Mouse (Mus musculus): Measurements from ENCODE around the gene Dnal1. TPM values are rescaled to one million over a fixed set of nuclear protein-coding genes. Genes with fewer than 3 reads are reported as not detected.

The Dnal1 gene
- total RNA-seq, 2 experiments from 2014 or later = 0.08 TPM; not detected in 1

DNA sequence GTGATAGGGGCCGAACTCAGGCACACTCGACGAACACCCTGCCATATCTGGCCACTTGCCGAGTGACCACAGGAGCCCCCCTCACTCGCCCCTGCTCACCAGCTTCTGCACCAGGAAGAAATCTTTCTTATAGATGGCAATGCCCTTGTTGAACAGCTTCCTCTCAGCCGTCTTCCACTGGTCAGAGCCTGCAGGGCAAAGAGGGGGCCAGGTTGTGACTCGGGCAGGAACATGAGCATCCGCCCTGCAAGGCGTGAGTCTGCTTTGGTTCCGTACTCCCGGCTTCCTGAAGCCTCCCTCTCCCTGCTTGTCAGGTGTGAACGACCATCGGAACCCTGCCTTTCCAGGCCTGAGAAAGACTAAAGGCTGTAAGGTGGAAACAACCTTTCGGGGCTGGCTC lies 44.0 kb downstream of the Dnal1 start:
- no peak for ATAC-seq (replicated peaks; ENCODE audit: low FRiP score, poor library complexity, severe bottlenecking)

DNA sequence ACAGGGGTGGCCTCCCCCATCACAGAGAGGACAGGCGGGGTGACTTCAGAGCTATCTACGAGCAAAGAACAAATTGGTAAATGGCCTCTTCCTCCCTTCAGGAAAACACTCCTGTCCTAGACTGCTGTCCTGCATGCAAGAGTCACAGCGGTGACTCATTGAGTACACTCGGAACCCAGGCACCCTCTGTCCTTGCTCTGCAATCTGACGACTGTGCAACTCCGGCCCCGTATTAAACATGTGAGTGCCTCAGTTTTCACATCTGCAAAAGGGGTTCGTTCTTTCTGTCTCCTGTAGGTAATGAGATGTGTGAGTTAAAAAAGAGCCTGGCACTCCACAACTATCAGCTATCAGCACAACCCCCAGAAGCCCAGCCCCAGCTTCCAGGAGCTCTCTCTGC lies 46.3 kb downstream of the Dnal1 start:
- ATAC-seq (replicated peaks; ENCODE audit: low FRiP score, poor library complexity, severe bottlenecking) = no peak

DNA sequence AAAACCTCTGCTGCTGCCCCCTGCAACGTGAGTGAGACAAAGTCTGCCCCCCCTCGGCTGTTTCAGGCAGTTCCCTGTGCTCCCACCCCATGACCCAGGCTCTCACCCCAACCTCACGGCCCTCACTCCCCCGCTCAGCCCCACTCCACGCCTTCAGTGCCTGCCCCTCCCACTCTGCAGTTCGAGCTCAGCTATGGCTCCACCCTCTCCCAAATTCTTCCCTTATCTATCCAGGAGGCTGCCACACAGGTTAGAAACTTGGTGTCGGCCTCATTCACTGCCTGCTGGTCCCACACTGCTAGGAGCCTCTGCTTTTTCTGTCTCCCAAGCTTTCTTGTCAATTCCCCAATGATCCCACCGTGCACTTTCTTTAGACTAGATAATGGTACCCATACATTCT lies 47.0 kb downstream of the Dnal1 start:
- peak; percentile 71 for ATAC-seq (replicated peaks; ENCODE audit: low FRiP score, poor library complexity, severe bottlenecking)

DNA sequence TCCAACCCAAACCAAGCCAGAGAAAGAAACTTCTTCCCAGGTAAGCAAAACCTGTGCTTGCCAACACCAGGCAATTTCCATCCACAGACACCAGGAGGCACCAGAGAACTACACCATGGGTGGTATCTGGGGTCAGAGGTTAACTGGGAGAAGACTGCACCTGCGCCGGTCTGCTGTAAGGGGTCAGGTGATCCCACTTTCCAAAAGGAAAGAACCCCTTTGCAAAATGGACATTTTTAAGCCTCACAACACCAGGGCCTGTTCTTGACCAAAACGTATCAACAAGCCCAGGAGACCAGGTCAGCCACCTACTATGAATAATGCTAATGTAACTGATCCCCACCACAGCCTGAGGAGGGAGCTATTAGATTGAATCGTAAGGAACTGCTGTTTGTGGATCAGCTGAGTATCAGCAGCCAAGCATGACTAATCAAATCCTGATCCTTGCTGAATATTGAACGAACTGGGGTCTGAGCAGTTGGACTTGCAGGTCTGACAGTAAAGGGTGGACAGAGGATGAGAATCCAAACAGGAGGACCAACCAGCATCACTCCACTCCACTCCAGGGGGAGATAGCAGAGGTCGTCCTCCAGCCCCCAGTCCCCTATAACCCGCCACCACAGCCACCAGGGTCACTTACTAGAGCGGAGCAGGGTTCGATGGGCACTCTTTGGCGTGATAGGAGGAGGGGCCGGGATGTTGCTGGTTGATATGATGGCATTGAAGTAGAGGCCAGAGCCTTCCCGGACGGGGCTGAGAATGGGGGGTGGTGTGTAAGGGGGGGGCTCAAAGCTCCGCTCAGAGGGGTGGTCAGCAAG lies 47.7 kb downstream of the Dnal1 start:
- ATAC-seq (replicated peaks; ENCODE audit: low FRiP score, poor library complexity, severe bottlenecking) = peak; percentile 76

DNA sequence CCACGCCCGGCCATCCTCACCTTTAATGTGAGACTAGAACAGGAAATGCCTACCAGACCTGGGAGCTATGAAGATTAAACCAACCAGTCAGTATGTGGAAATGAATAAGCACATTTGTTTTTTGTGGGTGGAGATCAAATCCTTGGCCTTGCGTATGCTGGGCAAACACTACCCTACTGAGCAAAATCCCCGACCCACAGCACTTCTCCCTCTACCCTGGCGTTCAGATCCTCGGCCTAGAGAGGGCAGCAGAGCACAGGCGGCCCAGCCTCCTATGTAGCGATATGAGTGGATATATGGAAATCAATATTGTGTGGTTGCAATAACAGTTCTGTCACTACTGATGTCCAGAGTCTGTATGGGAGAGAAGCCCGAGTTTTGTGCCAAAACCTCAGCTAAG lies 49.0 kb downstream of the Dnal1 start:
- ATAC-seq (replicated peaks; ENCODE audit: low FRiP score, poor library complexity, severe bottlenecking) = peak; percentile 60

DNA sequence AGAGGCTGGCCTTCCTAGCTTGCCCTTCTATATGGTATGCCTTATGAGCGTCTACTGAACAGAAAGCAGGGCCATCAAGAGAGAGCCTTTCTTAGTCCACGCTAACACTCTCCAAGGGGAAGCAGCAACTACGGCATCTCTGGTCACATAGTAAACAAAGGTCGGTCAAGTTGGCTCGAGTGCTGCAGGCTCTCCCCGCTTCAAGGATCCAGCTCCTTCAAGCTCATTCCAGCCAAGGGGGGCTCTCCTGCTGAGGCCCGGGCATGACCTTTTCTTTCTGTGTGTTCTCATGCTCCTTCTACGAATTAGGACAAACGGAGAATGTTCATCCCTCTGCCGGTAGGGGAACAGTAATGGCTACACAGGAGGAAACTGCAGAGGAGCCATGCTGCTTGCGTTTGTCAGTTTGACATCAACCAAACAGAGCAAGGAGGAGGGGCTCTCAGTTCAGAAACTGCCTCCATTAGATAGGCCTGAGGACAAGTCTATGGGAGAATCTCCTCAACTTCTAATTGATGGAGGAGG lies 49.5 kb downstream of the Dnal1 start:
- 0 out of 2 replicates have a peak, but pooled peaks have one; percentile 2 for ATAC-seq (replicated peaks; ENCODE audit: low FRiP score, poor library complexity, severe bottlenecking)

DNA sequence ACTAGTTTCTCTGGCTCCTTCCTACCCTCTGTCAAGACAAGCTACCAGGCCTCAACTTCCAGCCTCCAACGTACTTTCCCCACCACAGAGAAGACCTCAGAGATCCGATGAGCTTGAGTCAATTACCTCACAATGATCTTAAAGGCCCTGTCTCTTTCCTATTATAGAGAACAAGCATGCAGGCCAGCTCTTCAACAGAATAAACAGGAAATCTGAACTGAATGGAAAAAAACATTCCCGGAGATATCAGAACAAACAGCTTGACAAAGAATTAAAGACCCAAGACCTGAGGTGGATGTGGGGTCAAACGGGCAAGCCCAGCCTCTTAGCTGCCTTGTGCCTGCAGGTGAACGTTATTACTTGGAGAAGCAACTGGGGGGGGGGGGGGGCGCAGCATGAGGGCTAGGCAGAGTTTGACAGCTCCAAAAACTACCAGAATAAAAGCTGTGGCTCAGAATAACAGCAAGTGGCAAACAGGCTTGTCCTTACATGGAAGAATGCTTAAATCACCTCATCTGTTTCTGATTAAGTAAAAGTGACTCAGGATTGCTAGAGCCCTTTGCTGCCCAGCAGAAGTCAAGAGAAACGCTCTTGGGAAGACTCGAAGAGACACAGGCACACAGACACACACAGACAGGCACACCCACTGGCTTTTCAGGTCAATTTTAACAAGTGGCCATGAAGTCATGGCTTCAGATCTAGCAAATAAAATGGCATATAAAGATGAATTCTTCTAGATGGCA lies 51.6 kb downstream of the Dnal1 start:
- no peak for ATAC-seq (replicated peaks; ENCODE audit: low FRiP score, poor library complexity, severe bottlenecking)

DNA sequence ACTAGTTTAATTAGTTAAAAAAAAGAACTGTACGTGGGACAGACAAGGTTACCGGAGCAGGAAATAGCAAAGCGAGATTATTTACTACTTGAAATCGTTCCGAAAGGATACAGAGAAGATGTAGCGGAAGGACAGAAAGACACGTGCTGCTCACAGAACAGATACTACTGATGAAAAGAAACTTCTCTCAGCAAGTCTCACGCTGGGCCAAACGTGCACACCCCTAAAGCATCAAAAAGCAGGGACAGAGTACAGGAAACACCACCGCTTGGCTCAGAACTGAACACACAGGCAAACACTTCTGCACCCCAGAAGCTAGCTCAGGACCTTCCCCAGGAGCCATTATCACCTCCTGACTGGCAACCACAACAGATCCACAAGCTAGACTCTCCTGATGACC lies 56.4 kb downstream of the Dnal1 start:
- no peak for ATAC-seq (replicated peaks; ENCODE audit: low FRiP score, poor library complexity, severe bottlenecking)

DNA sequence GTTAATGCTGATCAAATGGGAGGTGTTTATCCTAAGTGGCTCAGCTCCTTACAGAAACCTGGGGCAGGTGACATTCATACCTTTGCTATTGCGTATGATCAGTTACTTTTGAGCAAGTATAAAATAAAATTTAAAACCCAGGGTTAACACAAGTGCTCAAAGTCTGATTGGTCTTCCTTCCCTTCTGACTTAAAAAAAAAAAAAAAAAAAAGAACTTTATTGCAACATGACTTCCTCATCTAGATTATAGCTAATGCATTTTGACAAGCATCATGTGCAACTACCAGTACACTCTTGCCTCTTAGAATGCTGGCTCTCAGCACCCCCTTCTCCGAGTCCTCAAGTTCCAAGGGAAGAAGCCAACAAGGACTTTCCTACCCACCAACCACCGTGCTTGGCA lies 58.0 kb downstream of the Dnal1 start:
- ATAC-seq (replicated peaks; ENCODE audit: low FRiP score, poor library complexity, severe bottlenecking) = no peak

DNA sequence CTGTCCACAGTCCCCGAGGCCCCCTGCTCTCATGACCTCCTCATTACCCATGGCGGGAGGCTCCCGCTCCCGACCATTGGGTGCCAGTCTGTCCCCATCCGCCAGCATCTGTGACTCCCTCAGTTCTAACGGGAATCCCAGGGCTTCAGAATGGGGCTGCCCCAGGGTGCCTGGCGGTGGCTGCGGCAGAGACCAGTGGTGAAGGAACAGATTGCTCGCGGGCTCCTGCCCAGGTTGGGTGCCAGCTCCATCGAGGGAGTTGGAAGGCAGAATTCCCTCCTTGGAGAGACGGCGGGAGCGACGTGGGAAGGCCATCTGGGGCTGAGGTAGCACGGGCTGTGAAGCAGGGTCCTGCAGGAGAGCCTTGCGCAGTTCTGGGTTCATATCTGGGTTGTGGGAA lies 58.7 kb downstream of the Dnal1 start:
- ATAC-seq (replicated peaks; ENCODE audit: low FRiP score, poor library complexity, severe bottlenecking) = no peak

DNA sequence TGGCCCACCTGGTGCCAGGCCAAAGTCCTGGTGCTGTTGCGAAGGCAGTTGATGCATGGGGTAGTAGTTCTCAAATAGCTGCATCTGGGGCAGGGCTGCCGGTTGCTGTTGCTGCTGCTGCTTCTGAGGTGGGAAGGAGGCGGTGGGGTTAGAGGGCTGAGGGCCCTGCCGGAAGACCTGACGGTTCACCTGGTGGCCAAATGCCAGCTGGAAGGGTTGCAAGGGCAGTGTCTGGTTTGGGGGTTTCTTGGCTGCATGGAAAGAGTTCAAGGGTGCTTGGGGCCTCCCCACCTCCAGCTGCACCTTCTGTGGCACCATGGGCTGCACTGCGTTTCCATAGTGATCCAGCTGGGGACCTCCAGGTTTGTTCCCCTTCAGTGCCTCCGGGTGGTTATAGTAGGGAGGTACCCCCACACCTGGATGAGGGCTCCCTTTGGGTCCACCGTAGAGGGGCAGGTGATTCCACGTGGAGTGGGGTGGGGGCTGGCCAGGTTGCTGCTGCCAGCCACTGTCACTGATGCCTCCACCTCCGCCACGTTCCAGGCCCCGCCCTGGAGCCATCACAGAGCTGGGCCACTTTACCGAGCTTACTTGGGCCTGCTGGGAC lies 59.2 kb downstream of the Dnal1 start:
- no peak for ATAC-seq (replicated peaks; ENCODE audit: low FRiP score, poor library complexity, severe bottlenecking)

DNA sequence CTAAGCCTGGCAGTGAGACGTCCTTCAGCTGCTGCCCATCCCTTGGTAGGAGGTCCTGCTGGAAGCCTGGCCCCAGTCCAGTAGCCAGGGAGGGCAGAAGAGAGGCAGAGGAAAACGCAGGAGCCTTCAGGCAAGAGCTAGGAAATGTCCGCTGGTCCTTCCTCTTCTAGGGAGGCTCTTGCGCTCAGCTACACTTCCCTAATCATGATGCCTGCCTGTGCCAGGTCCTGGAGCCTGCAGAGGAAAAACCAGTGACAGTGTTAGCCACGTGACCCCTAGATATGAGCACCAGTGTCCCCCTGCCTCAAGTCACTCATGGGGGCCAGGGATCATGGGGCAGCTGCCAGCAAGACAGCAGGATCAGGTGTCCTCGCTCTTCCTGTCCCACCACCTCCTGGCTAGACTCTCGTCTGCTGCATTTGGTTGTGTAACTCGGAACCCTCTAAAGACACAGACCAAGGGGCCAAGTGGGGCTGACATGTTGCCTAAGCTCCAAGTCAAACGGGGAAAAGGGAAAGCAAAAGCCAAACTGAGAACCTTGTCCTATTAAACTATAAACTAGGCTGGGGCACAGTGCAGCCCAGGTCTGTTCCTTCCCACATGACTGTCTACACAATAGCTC lies 60.1 kb downstream of the Dnal1 start:
- ATAC-seq (replicated peaks; ENCODE audit: low FRiP score, poor library complexity, severe bottlenecking) = no peak

DNA sequence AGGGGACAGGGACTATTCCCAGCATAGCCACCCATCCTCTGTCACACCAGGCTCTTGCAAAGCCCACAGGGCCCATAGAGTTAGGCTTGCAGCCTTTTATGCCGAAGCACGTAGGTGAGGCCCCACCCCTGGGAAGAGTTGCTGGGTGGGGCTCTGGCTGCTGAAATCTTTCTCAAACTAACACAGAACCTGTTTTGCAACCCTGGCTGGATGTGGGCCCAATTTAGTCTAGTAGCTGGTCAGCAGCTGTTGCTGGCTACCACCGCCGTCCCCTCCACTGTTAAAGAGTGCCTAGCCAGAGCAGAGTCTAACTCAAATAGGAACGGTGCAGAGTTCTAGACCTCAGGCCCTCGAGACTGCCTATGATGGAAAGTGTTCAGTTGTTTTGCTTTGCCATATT lies 60.7 kb downstream of the Dnal1 start:
- peak; percentile 43 for ATAC-seq (replicated peaks; ENCODE audit: low FRiP score, poor library complexity, severe bottlenecking)

DNA sequence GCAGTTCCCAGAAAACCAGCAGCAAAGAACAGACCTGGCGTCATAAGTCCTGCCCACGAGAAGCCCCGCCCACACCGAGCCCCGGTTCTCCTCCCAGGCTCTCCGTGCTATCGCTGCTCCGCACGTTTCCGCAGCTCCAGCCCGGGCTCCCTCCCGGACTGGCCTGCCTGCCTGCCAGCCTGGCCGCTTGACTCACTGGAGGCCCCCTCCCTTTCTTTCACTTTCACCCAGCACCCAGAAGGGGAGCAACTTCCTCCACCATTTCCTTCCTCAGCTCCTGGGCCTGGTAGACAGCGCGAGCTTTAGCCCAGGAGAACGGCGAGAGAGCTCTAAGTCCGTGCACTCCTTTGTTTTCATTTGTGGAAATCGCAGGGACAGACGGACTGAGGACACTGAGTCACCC lies 61.5 kb downstream of the Dnal1 start:
- ATAC-seq (replicated peaks; ENCODE audit: low FRiP score, poor library complexity, severe bottlenecking) = peak; percentile 85

DNA sequence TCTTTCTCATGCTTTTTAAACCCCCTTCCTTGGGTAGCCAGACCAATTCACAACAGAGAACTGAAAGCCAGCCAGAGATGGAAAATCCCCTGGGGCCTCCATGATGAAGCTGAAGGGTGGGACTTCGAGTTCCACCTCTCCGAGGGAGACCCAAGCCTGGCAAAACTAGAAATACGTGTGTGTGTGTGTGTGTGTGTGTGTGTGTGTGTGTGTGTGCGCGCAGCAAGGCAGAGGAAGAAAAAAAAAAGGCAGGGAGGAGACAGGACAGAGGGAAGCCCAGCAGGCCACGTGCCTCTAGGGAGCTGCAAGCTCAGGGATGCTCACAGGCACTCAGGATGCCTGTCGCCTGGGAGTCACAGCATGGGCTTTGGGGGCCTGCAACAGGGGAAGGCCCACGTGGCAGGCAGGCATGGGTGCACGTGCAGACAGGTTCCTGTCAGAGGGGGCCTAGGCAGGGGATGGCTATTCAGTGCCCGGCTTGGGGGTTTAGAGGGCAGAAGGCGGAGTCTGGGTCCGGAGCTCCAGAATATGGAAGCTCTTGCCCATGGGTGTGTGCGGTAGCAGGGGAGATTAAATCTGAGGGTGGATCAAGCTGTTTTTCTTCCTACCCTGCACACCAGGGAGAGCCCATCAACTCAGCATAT lies 62.1 kb downstream of the Dnal1 start:
- ATAC-seq (replicated peaks; ENCODE audit: low FRiP score, poor library complexity, severe bottlenecking) = peak; percentile 36

DNA sequence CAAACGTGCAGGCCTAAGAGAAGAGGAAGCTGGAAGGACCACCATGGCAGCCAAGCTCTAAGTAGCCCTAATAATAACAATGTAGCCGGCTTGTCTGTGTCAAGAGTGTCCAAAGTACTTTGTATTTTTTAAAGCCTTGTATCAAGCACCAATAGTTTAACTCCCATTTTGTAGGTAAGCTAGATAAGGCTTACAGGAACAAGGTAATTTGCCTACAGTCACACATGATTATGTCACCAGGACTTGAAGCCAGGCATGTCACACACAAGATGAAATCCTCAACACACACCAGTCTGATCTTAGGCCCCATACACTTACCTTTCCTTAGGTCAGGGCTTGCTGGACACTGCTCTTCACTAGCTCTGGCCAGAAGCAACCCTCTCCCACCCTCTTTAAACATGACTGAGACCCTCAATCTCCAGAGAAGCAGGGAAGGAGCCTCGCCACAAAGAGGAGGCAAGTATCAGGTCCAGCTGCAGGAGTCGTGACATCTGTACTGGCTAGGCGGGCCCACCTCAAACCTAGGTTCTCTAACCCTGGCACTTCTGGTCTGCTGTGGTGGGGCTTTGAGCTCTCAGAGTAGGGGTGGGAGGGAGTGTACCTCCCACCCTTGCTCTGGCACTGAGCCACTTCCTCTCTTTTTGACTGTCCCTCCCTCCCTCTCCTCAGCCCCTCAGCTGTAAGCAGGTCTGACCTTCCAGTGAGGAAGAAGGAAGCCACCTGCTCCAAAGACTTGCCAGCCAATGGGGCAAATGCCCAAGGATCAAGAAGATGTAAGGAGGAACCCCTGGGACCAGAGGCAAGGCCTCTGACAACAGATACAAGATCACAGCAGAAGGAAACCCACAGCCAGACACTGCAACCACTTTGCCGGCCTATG lies 63.0 kb downstream of the Dnal1 start:
- no peak for ATAC-seq (replicated peaks; ENCODE audit: low FRiP score, poor library complexity, severe bottlenecking)

DNA sequence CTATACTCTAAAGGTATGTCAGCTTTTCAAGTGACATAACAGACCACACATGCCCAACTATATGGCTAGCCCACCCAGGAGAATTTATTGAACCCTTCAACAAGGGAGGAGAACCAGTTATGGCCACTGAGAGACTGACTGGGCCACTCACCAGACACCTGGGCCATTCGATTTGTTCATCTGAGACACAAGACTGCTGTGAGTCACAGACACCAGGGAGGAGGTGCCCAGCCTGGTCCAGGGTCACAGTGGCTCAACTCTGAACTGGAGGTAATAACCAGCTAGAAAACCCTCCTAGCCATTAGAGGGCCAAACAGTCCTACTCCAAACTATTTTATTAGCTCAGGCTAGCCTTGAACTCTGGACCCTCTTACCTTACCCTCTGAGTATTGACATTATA lies 63.9 kb downstream of the Dnal1 start:
- ATAC-seq (replicated peaks; ENCODE audit: low FRiP score, poor library complexity, severe bottlenecking) = no peak

DNA sequence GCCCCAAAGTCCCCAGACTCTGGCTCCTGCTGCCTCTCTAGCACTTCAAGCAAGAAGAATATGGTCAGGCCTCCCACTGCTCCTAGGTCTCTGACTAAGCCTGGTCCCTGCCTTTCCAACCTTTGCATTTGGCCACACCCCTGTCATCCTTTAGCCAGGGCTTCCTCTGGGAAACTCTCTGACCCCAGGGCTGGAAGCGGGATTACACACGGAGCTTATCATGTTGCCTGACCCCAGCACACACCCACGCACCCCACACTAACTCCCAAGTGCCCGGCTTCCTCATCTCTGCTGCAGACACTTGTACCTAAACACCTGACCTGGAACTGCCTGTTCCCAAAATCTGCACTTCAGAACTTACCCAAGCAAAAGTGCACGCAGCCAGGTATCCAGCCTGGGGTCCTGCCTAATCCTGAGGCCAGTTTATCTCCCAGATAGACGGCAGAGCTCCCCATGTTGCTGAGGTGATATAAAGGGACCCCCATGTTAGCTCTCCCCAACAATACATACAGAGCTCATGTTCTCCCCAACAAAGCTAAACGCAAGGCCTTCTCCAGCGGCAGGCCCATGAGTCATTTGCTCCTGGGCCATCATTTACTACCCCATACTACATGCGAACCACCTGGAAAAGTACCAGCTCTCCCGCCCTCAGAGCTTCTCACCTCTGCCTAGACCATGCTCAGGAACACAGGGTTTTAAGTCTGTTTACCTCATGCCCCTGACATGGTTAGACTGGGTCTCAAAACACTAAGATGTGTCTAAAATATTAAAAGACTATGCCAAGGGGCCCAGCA lies 64.7 kb downstream of the Dnal1 start:
- ATAC-seq (replicated peaks; ENCODE audit: low FRiP score, poor library complexity, severe bottlenecking) = no peak
